Mouse (Mus musculus): ENCODE measurements at regions not wholly inside any gene's neighbourhood (a gene's known extent, or its start where the extent isn't known, plus 50 kb on each side); places are given as distances from the start of the nearest gene placed in this dataset.
A peak's percentile ranks its signal among the peaks of the same experiment; 100 is the strongest.

- Histone ChIP-seq H3K9me3 (ENCODE audit: low read depth, low read length) (no peaks in the 10 kb centered on the region), H3K4me1 (ENCODE audit: insufficient read depth) (no peaks in the 10 kb centered on the region), H3K27me3 (ENCODE audit: insufficient read depth, low read length) (no peaks in the 10 kb centered on the region), H3K36me3 (ENCODE audit: insufficient read depth) (no peaks in the 10 kb centered on the region), H3K27ac (ENCODE audit: low read depth) (no peak overlapping the region), H3K4me2 (no peak overlapping the region), H3K9ac (no peak overlapping the region), H3K4me3 (ENCODE audit: low read depth, low read length) (no peak overlapping the region)
- TF ChIP-seq CTCF (IDR thresholded peaks at IDR 0.05; ENCODE audit: low read depth): no peak
- 64% methylated on average over 1 of the region's 1 CpGs for WGBS
- no peak for ATAC-seq (ENCODE audit: insufficient read depth)
- no peak for DNase-seq
These were observed 71.9 kb downstream of the Zfp330 start for GRCm38 (mm10) chr8:82702044-82702443.

GRCm38 (mm10) chr8:82700471-82700870 lies 73.5 kb downstream of the Zfp330 start:
- WGBS: 72% methylated on average over 1 of the region's 1 CpGs
- Histone ChIP-seq H3K4me2 (no peak overlapping the region), H3K27ac (ENCODE audit: low read depth) (no peak overlapping the region), H3K4me3 (ENCODE audit: low read depth, low read length) (no peak overlapping the region), H3K9me3 (ENCODE audit: low read depth, low read length) (no peaks in the 10 kb centered on the region), H3K27me3 (ENCODE audit: insufficient read depth, low read length) (no peaks in the 10 kb centered on the region), H3K36me3 (ENCODE audit: insufficient read depth) (no peaks in the 10 kb centered on the region), H3K9ac (no peak overlapping the region), H3K4me1 (ENCODE audit: insufficient read depth) (no peaks in the 10 kb centered on the region)
- peak; percentile 11 for DNase-seq
- no peak for ATAC-seq (ENCODE audit: insufficient read depth)
- TF ChIP-seq CTCF (IDR thresholded peaks at IDR 0.05; ENCODE audit: low read depth): no peak

- no peak for DNase-seq
- no peak overlapping the region for H3K4me2 ChIP-seq
- H3K4me3 ChIP-seq (ENCODE audit: low read depth, low read length): no peak overlapping the region
- no peaks in the 10 kb centered on the region for H3K36me3 ChIP-seq (ENCODE audit: insufficient read depth)
- no peaks in the 10 kb centered on the region for H3K9me3 ChIP-seq (ENCODE audit: low read depth, low read length)
- H3K27ac ChIP-seq (ENCODE audit: low read depth): no peak overlapping the region
- no peaks in the 10 kb centered on the region for H3K27me3 ChIP-seq (ENCODE audit: insufficient read depth, low read length)
- no peaks in the 10 kb centered on the region for H3K4me1 ChIP-seq (ENCODE audit: insufficient read depth)
- no peak for ATAC-seq (ENCODE audit: insufficient read depth)
- no peak overlapping the region for H3K9ac ChIP-seq
- TF ChIP-seq CTCF (IDR thresholded peaks at IDR 0.05; ENCODE audit: low read depth): no peak
- WGBS: 60% methylated on average over 2 of the region's 2 CpGs
These were observed 74.7 kb downstream of the Zfp330 start for GRCm38 (mm10) chr8:82699221-82699620.

GRCm38 (mm10) chr8:82698071-82698470 lies 75.9 kb downstream of the Zfp330 start:
- ATAC-seq (ENCODE audit: insufficient read depth) (no peak), DNase-seq (peak; percentile 57)
- TF ChIP-seq CTCF (IDR thresholded peaks at IDR 0.05; ENCODE audit: low read depth): no peak
- no peak overlapping the region for H3K4me3 ChIP-seq (ENCODE audit: low read depth, low read length)
- 34% methylated on average over 2 of the region's 2 CpGs for WGBS
- no peak overlapping the region for H3K4me2 ChIP-seq
- no peak overlapping the region for H3K9ac ChIP-seq
- H3K4me1 ChIP-seq (ENCODE audit: insufficient read depth): no peaks in the 10 kb centered on the region
- no peak overlapping the region for H3K27ac ChIP-seq (ENCODE audit: low read depth)
- no peaks in the 10 kb centered on the region for H3K9me3 ChIP-seq (ENCODE audit: low read depth, low read length)
- no peaks in the 10 kb centered on the region for H3K36me3 ChIP-seq (ENCODE audit: insufficient read depth)
- H3K27me3 ChIP-seq (ENCODE audit: insufficient read depth, low read length): no peaks in the 10 kb centered on the region

GRCm38 (mm10) chr8:82693086-82693485 lies 80.9 kb downstream of the Zfp330 start:
- H3K4me3 ChIP-seq (ENCODE audit: low read depth, low read length): no peak overlapping the region
- DNase-seq (no peak), ATAC-seq (ENCODE audit: insufficient read depth) (no peak)
- no peaks in the 10 kb centered on the region for H3K27me3 ChIP-seq (ENCODE audit: insufficient read depth, low read length)
- H3K9me3 ChIP-seq (ENCODE audit: low read depth, low read length): no peaks in the 10 kb centered on the region
- no peak overlapping the region for H3K4me2 ChIP-seq
- H3K4me1 ChIP-seq (ENCODE audit: insufficient read depth): no peaks in the 10 kb centered on the region
- WGBS: 74% methylated on average over 3 of the region's 3 CpGs
- H3K9ac ChIP-seq: no peak overlapping the region
- TF ChIP-seq CTCF (IDR thresholded peaks at IDR 0.05; ENCODE audit: low read depth): no peak
- H3K36me3 ChIP-seq (ENCODE audit: insufficient read depth): no peaks in the 10 kb centered on the region
- H3K27ac ChIP-seq (ENCODE audit: low read depth): no peak overlapping the region

GRCm38 (mm10) chr8:82689322-82689721 lies 84.6 kb downstream of the Zfp330 start:
- H3K4me1 ChIP-seq (ENCODE audit: insufficient read depth): no peaks in the 10 kb centered on the region
- 43% methylated on average over 3 of the region's 3 CpGs for WGBS
- DNase-seq: peak; percentile 48
- no peaks in the 10 kb centered on the region for H3K36me3 ChIP-seq (ENCODE audit: insufficient read depth)
- TF ChIP-seq CTCF (IDR thresholded peaks at IDR 0.05; ENCODE audit: low read depth): peak; percentile 66
- H3K9ac ChIP-seq: no peak overlapping the region
- H3K27ac ChIP-seq (ENCODE audit: low read depth): no peak overlapping the region
- H3K27me3 ChIP-seq (ENCODE audit: insufficient read depth, low read length): no peaks in the 10 kb centered on the region
- H3K4me3 ChIP-seq (ENCODE audit: low read depth, low read length): no peak overlapping the region
- H3K9me3 ChIP-seq (ENCODE audit: low read depth, low read length): no peaks in the 10 kb centered on the region
- peak; percentile 54; the same call in 1 of the 2 replicates for ATAC-seq (ENCODE audit: insufficient read depth)
- H3K4me2 ChIP-seq: no peak overlapping the region

- no peak for ATAC-seq (ENCODE audit: insufficient read depth)
- H3K27ac ChIP-seq (ENCODE audit: low read depth): no peak overlapping the region
- no peak overlapping the region for H3K4me3 ChIP-seq (ENCODE audit: low read depth, low read length)
- H3K9ac ChIP-seq: no peak overlapping the region
- no peak overlapping the region for H3K4me2 ChIP-seq
- WGBS: 86% methylated on average over 3 of the region's 3 CpGs
- H3K9me3 ChIP-seq (ENCODE audit: low read depth, low read length): no peaks in the 10 kb centered on the region
- no peaks in the 10 kb centered on the region for H3K27me3 ChIP-seq (ENCODE audit: insufficient read depth, low read length)
- no peaks in the 10 kb centered on the region for H3K36me3 ChIP-seq (ENCODE audit: insufficient read depth)
- no peaks in the 10 kb centered on the region for H3K4me1 ChIP-seq (ENCODE audit: insufficient read depth)
- no peak for TF ChIP-seq CTCF (IDR thresholded peaks at IDR 0.05; ENCODE audit: low read depth)
- DNase-seq: no peak
These were observed 88.0 kb downstream of the Zfp330 start for GRCm38 (mm10) chr8:82685966-82686365.

- ATAC-seq (ENCODE audit: insufficient read depth) (no peak), DNase-seq (no peak)
- Histone ChIP-seq H3K36me3 (ENCODE audit: insufficient read depth) (no peaks in the 10 kb centered on the region), H3K4me1 (ENCODE audit: insufficient read depth) (no peaks in the 10 kb centered on the region), H3K4me2 (no peak overlapping the region), H3K9me3 (ENCODE audit: low read depth, low read length) (no peaks in the 10 kb centered on the region), H3K27me3 (ENCODE audit: insufficient read depth, low read length) (no peaks in the 10 kb centered on the region), H3K27ac (ENCODE audit: low read depth) (no peak overlapping the region), H3K9ac (no peak overlapping the region), H3K4me3 (ENCODE audit: low read depth, low read length) (no peak overlapping the region)
- 46% methylated on average over 1 of the region's 1 CpGs for WGBS
- TF ChIP-seq CTCF (IDR thresholded peaks at IDR 0.05; ENCODE audit: low read depth): no peak
These were observed 95.2 kb downstream of the Zfp330 start for GRCm38 (mm10) chr8:82678793-82679192.

Measured in lung, embryonic 14.5 days (tissue).